Mouse (Mus musculus): Measurements from ENCODE around the gene Npr2. TPM values are rescaled to one million over a fixed set of nuclear protein-coding genes. Genes with fewer than 3 reads are reported as not detected.

Gene Npr2
- polyA plus RNA-seq, 1 experiment, result 5.1 TPM

DNA sequence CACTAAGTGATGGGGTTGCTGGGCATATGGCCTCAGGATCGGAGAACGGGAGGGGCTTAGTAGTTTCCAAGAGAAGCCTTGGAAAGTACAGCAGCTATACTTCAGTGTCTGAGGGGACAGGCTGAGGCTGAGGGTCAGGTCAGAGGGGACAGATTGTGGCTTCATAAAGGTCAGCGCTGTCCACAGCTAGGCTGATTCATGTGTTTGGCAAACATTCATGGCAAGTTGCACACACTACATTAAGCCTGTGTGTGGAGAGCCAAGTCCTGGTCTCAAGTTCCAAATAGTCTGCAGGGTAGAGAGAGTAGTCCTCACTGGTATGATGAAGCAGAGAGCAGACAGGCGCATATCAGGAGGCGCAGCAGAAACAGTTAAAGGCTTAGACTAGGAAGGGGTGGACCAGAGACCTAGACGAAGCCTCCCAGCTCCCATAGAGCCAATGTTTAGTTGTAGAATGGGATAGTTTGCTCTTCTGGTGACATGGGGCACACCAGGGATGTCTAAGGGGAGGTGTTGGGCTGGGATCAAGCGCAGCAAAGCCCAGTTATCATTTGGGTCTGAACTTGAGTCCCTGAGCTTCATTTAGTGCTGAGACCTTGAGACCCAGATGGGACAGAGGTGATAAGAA, 47.8 kb downstream of the Npr2 start:
- Histone ChIP-seq H3K4me3 (ENCODE audit: low read depth, low read length) (no peak overlapping the region), H3K27ac (ENCODE audit: insufficient read depth, low read length) (no peak overlapping the region), H3K4me1 (ENCODE audit: control insufficient read depth, insufficient read depth, low read length) (no peaks in the 10 kb centered on the region), H3K9ac (ENCODE audit: low read depth, poor library complexity, severe bottlenecking) (no peak overlapping the region), H3K36me3 (ENCODE audit: control insufficient read depth, insufficient read depth, low read length, poor library complexity, severe bottlenecking) (no peaks in the 10 kb centered on the region), H3K27me3 (ENCODE audit: control insufficient read depth, insufficient read depth, low read length, poor library complexity, severe bottlenecking) (no peaks in the 10 kb centered on the region), H3K9me3 (replicated peaks; ENCODE audit: control insufficient read depth, insufficient read depth, low read length, poor library complexity, severe bottlenecking) (no peaks in the 10 kb centered on the region)
- TF ChIP-seq CTCF (IDR thresholded peaks at IDR 0.05; ENCODE audit: low read depth, low read length) (no peak), EP300 (IDR thresholded peaks at IDR 0.05; ENCODE audit: insufficient read depth, low read depth, low read length) (no peak), POLR2A (IDR thresholded peaks at IDR 0.05; ENCODE audit: insufficient read depth, low read length) (no peak)

DNA sequence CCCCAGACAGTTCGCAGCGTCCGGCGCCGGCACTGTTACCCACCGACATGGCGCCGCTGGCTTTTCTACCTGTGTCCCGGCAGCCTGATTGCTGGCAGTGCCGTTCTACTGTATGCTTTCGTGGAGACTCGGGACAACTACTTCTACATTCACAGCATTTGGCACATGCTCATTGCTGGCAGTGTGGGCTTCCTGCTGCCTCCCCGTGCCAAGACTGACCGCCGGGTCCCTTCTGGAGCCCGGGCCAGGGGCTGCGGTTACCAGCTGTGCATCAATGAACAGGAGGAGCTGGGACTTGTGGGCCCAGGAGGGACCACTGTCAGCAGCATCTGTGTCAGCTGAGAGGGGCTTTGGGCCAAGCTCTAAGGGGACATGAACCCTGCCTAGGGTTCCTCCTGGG, 58.3 kb downstream of the Npr2 start:
- no peaks in the 10 kb centered on the region for H3K4me1 ChIP-seq (ENCODE audit: control insufficient read depth, insufficient read depth, low read length)
- no peak overlapping the region for H3K4me3 ChIP-seq (ENCODE audit: low read depth, low read length)
- H3K9ac ChIP-seq (ENCODE audit: low read depth, poor library complexity, severe bottlenecking), result no peak overlapping the region
- H3K27ac ChIP-seq (ENCODE audit: insufficient read depth, low read length), result no peak overlapping the region
- TF ChIP-seq EP300 (IDR thresholded peaks at IDR 0.05; ENCODE audit: insufficient read depth, low read depth, low read length) (no peak), CTCF (IDR thresholded peaks at IDR 0.05; ENCODE audit: low read depth, low read length) (no peak), POLR2A (IDR thresholded peaks at IDR 0.05; ENCODE audit: insufficient read depth, low read length) (no peak)
- H3K36me3 ChIP-seq (ENCODE audit: control insufficient read depth, insufficient read depth, low read length, poor library complexity, severe bottlenecking), result no peaks in the 10 kb centered on the region
- H3K27me3 ChIP-seq (ENCODE audit: control insufficient read depth, insufficient read depth, low read length, poor library complexity, severe bottlenecking), result no peaks in the 10 kb centered on the region
- H3K9me3 ChIP-seq (replicated peaks; ENCODE audit: control insufficient read depth, insufficient read depth, low read length, poor library complexity, severe bottlenecking), result no peaks in the 10 kb centered on the region

DNA sequence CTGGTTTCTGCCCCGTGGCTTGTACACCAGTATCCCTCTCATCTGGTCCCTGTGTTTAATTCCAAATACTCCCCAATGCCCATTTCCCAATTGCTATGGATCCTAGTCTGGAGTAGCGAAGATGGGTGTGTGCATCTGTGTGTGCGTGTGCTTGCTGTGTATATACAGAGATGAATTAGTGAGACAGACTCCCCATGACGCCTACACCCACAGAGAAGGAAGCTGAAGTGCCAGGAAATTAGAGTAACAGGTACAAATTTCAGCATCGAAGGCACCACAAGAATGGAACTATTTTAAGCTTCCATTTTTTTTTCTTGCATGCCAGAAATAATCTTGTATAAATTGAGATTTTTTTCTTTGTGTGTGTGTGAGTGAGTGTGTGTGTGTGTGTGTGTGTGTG, 59.3 kb downstream of the Npr2 start:
- no peak for TF ChIP-seq EP300 (IDR thresholded peaks at IDR 0.05; ENCODE audit: insufficient read depth, low read depth, low read length)
- Histone ChIP-seq H3K4me1 (ENCODE audit: control insufficient read depth, insufficient read depth, low read length) (no peaks in the 10 kb centered on the region), H3K27ac (ENCODE audit: insufficient read depth, low read length) (no peak overlapping the region), H3K4me3 (ENCODE audit: low read depth, low read length) (no peak overlapping the region), H3K9me3 (replicated peaks; ENCODE audit: control insufficient read depth, insufficient read depth, low read length, poor library complexity, severe bottlenecking) (no peaks in the 10 kb centered on the region), H3K9ac (ENCODE audit: low read depth, poor library complexity, severe bottlenecking) (no peak overlapping the region), H3K36me3 (ENCODE audit: control insufficient read depth, insufficient read depth, low read length, poor library complexity, severe bottlenecking) (no peaks in the 10 kb centered on the region), H3K27me3 (ENCODE audit: control insufficient read depth, insufficient read depth, low read length, poor library complexity, severe bottlenecking) (no peaks in the 10 kb centered on the region)

DNA sequence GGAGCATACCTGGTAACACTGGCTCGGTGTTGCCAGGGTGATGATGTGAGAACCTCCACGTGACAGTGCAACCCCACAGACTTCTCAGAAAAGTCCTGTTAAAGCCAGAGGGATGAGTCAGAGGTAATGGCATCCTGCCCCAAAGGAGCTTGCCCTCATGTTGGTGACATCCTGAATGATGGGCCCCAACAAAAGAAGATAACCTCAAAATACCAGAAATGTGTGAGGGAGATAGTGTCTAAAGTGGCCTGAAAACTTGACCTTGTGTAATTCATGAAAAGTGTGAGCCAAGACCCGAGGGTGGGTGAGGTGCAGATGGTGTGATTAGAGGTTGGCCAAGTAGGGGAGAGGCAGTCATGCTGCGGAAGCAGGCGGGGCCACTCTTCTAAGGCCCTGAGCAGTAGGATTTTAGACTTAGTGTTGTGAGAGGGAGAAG, 62.1 kb downstream of the Npr2 start:
- Histone ChIP-seq H3K4me1 (ENCODE audit: control insufficient read depth, insufficient read depth, low read length) (no peaks in the 10 kb centered on the region), H3K27me3 (ENCODE audit: control insufficient read depth, insufficient read depth, low read length, poor library complexity, severe bottlenecking) (no peaks in the 10 kb centered on the region), H3K9me3 (replicated peaks; ENCODE audit: control insufficient read depth, insufficient read depth, low read length, poor library complexity, severe bottlenecking) (no peaks in the 10 kb centered on the region), H3K36me3 (ENCODE audit: control insufficient read depth, insufficient read depth, low read length, poor library complexity, severe bottlenecking) (no peaks in the 10 kb centered on the region), H3K27ac (ENCODE audit: insufficient read depth, low read length) (no peak overlapping the region), H3K4me3 (ENCODE audit: low read depth, low read length) (no peak overlapping the region), H3K9ac (ENCODE audit: low read depth, poor library complexity, severe bottlenecking) (no peak overlapping the region)
- no peak for TF ChIP-seq POLR2A (IDR thresholded peaks at IDR 0.05; ENCODE audit: insufficient read depth, low read length)
- TF ChIP-seq CTCF (IDR thresholded peaks at IDR 0.05; ENCODE audit: low read depth, low read length), result no peak
- TF ChIP-seq EP300 (IDR thresholded peaks at IDR 0.05; ENCODE audit: insufficient read depth, low read depth, low read length), result no peak

DNA sequence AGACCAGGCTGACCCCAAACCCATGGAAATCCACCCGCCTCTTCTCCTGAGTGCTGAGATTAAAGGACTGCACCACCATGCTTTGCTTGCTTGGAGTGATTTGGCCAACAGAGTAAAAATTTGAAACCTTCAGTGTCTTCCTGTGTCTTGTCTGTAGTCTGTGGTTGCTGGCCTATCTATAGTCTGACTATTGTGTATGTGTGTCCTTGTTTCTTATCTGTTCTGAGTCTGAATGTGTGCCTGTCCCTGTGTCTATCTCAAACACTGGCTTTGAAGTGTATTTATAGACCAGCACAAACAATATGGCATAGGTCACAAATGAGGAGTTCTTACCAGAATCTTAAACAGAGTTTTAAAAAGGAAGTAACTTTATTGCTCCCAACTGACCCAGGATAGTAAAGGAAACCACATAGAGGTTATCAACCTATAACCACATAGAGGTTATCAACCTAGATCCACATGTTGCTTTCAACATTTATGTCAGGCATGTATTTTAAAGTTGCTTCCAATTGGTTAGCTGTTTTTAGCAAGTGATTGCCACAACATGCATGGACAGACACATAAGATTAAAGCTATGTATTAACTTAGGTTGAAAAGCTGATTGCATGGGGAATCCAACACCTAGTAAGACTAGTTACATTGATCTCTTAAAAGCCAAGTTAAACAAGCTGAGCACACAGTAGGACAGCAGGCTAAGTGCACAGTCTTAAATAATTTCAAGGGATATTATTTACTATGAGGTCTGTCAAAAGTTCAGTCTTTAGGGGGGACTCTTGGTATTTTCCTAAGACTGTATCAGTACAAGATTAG, 62.9 kb downstream of the Npr2 start:
- Histone ChIP-seq H3K27me3 (ENCODE audit: control insufficient read depth, insufficient read depth, low read length, poor library complexity, severe bottlenecking) (no peaks in the 10 kb centered on the region), H3K4me3 (ENCODE audit: low read depth, low read length) (no peak overlapping the region), H3K27ac (ENCODE audit: insufficient read depth, low read length) (no peak overlapping the region), H3K36me3 (ENCODE audit: control insufficient read depth, insufficient read depth, low read length, poor library complexity, severe bottlenecking) (no peaks in the 10 kb centered on the region), H3K9me3 (replicated peaks; ENCODE audit: control insufficient read depth, insufficient read depth, low read length, poor library complexity, severe bottlenecking) (no peaks in the 10 kb centered on the region), H3K9ac (ENCODE audit: low read depth, poor library complexity, severe bottlenecking) (no peak overlapping the region), H3K4me1 (ENCODE audit: control insufficient read depth, insufficient read depth, low read length) (no peaks in the 10 kb centered on the region)
- TF ChIP-seq POLR2A (IDR thresholded peaks at IDR 0.05; ENCODE audit: insufficient read depth, low read length) (no peak), CTCF (IDR thresholded peaks at IDR 0.05; ENCODE audit: low read depth, low read length) (no peak), EP300 (IDR thresholded peaks at IDR 0.05; ENCODE audit: insufficient read depth, low read depth, low read length) (no peak)

DNA sequence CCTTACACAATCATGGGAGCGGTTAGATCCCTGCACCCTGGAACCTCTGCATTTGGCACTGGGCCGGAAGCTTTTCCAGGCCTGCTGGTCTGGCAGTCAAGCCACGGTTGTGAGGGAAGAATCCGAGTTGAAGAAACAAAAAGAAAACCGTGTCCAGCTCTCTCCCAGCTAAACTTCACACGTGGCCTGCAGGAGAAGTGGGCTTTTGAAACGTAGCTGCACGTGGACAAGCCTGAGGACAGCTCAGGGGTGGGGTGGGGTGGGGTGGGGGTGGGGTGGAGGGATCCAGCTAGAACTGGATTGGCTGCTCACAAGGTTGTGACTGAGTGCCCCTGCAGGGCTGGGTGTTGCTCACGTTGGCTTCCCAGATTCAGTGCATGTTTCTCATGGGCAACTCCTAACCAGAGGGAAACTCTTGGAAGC, 63.5 kb downstream of the Npr2 start:
- H3K9me3 ChIP-seq (replicated peaks; ENCODE audit: control insufficient read depth, insufficient read depth, low read length, poor library complexity, severe bottlenecking), result no peaks in the 10 kb centered on the region
- no peaks in the 10 kb centered on the region for H3K4me1 ChIP-seq (ENCODE audit: control insufficient read depth, insufficient read depth, low read length)
- H3K4me3 ChIP-seq (ENCODE audit: low read depth, low read length), result no peak overlapping the region
- H3K27me3 ChIP-seq (ENCODE audit: control insufficient read depth, insufficient read depth, low read length, poor library complexity, severe bottlenecking), result no peaks in the 10 kb centered on the region
- no peak for TF ChIP-seq CTCF (IDR thresholded peaks at IDR 0.05; ENCODE audit: low read depth, low read length)
- no peak for TF ChIP-seq POLR2A (IDR thresholded peaks at IDR 0.05; ENCODE audit: insufficient read depth, low read length)
- no peak for TF ChIP-seq EP300 (IDR thresholded peaks at IDR 0.05; ENCODE audit: insufficient read depth, low read depth, low read length)
- no peak overlapping the region for H3K9ac ChIP-seq (ENCODE audit: low read depth, poor library complexity, severe bottlenecking)
- no peaks in the 10 kb centered on the region for H3K36me3 ChIP-seq (ENCODE audit: control insufficient read depth, insufficient read depth, low read length, poor library complexity, severe bottlenecking)
- no peak overlapping the region for H3K27ac ChIP-seq (ENCODE audit: insufficient read depth, low read length)

All from ES-Bruce4 (cell line).